Mouse (Mus musculus): ENCODE results near the gene Chl1. TPM values are rescaled to one million over a fixed set of nuclear protein-coding genes. Genes with fewer than 3 reads are reported as not detected.

The Chl1 gene
- polyA plus RNA-seq (2012; rRNA removed) = 137 and 150 TPM in 2 replicates

DNA sequence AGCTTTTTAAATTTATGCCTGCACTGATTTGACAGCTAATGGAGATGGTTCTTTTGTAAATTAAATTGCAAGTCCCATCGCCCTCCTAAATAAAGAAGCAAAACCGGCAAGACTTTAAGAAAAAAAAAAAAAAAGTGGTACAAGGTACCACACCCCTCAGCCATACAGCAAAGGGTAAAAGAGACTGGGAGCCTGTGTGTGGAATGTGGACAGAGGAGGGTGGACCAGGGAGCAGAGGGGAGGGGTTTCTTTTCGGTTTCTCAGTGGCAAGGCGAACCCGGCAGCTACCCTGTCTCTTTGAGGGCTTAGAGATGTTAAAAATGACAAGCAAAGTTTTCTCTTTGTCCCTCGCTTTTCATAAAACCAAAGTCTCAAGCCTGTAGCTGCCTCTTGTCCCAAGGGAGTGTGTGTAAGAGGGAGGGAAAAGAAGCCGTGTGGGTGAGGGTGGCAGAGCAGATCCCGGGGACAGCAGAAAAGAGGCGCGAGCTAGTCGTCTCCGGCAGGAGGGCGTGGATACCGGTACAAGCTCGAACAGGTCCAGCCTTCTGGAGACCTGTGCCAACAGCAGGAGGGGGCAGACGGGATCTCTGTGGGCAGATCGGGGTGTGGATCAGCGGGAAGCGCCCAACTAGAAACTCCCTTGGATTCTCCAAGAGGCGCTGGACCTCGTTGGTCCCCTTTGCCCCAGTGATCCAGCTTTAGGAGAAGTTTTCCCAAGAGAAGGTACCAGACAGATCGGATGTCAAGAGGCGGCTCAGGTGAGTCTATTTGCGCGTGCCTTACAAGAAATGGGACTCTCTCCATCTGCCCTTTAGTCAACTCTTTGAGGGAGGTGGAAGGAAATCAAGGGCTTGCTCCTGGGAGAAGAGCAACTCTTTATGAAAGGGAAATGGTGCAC lies at the start of gene Chl1:
Gene Chl1, plus strand, starts transcription at position 195 of the 898 bp plus-strand sequence.

All from central nervous system, embryonic 18 days (tissue).